Mouse (Mus musculus) spleen, adult 2 months (tissue): ENCODE measurements around the gene Med7. TPM values are rescaled to one million over a fixed set of nuclear protein-coding genes. Genes with fewer than 3 reads are reported as not detected.

Experiments used
- DNase-seq, 2 experiments: peaks; one replicate each; pipeline versions ENCODE4 v3.0.0 to v3.0.0-alpha.2; 2012 to 2021; ENCODE audit warnings: low spot score in 2 of 2, low read depth in 1 of 2
- H3K27ac ChIP-seq: fragments of 200-500 bp; 2 replicates; pipeline ENCODE4 v1.5.1; 2012; ENCODE audit warnings: low read length, inconsistent platforms; ENCODE audit not compliant: insufficient read depth
- H3K27me3 ChIP-seq: fragments of 200-500 bp; 2 replicates; pipeline ENCODE4 v1.6.1; 2012; ENCODE audit warnings: mild to moderate bottlenecking, moderate library complexity, low read length, inconsistent platforms; ENCODE audit not compliant: control insufficient read depth, insufficient read depth
- H3K36me3 ChIP-seq: fragments of 200-500 bp; 2 replicates; pipeline ENCODE4 v1.6.1; 2012; ENCODE audit warnings: mild to moderate bottlenecking, low read length, inconsistent platforms; ENCODE audit not compliant: control insufficient read depth, insufficient read depth
- H3K4me1 ChIP-seq: fragments of 200-500 bp; 2 replicates; pipeline ENCODE4 v1.6.1; 2011; ENCODE audit warnings: inconsistent platforms; ENCODE audit not compliant: control insufficient read depth, insufficient read depth, insufficient read length
- H3K4me3 ChIP-seq: fragments of 200-500 bp; 2 replicates; pipeline ENCODE4 v1.5.1; 2011; ENCODE audit warnings: mild to moderate bottlenecking, inconsistent platforms; ENCODE audit not compliant: insufficient read depth, insufficient read length; ENCODE audit errors: extremely low read depth
- CTCF ChIP-seq: fragments of 200-500 bp; IDR thresholded peaks from 2 replicates; pipeline ENCODE4 v1.5.1; 2011; ENCODE audit warnings: mild to moderate bottlenecking, inconsistent platforms; ENCODE audit not compliant: insufficient read depth, insufficient read length, insufficient replicate concordance; ENCODE audit errors: extremely low read depth
- POLR2A ChIP-seq: fragments of 200-500 bp; IDR thresholded peaks from 2 replicates; pipeline ENCODE4 v1.6.1; 2011; ENCODE audit warnings: low read depth, low read length, inconsistent platforms
- WGBS: fragments of 180-500 bp; shearing (Covaris S2); methylation state at CpG from one replicate; pipeline ENCODE4 v1.1.7; 2018; 5-methylcytosine and 5-hydroxymethylcytosine counted together
- polyA plus RNA-seq: library from polyadenylated mRNA; depleted of rRNA; stranded (reverse); fragments of >200 nt; gene quantifications from 2 replicates; pipeline ENCODE4 v1.2.3, GENCODE M21; 2012

Gene Med7
- polyA plus RNA-seq, 1 experiment = 14.7 TPM

GRCm38 (mm10) chr11:46441774-46442173 lies 5.0 kb downstream of the Med7 start:
- TF ChIP-seq CTCF (no peak), POLR2A (no peak)
- 34% methylated on average over 1 of the region's 1 CpGs for WGBS
- peaks cover 10% of the 10 kb centered on the region; the same call in 1 of the 2 replicates for H3K36me3 ChIP-seq

GRCm38 (mm10) chr11:46443152-46443551 lies 6.4 kb downstream of the Med7 start:
- Histone ChIP-seq H3K36me3 (peaks cover 10% of the 10 kb centered on the region; the same call in 1 of the 2 replicates), H3K4me1 (peaks cover 3% of the 10 kb centered on the region; the same call in 1 of the 2 replicates), H3K27me3 (no peaks in the 10 kb centered on the region), H3K4me3 (no peak overlapping the region), H3K27ac (no peak overlapping the region)
- WGBS = 72% methylated on average over 1 of the region's 1 CpGs
- TF ChIP-seq CTCF (peak; percentile 14; the same call in 1 of the 2 replicates), POLR2A (no peak)
- no peak for DNase-seq

More at GRCm38 (mm10) chr11:46441774-46442173, 5.0 kb downstream of the Med7 start:
- H3K27me3 ChIP-seq = no peaks in the 10 kb centered on the region
- no peak overlapping the region for H3K4me3 ChIP-seq
- DNase-seq = no peak
- H3K27ac ChIP-seq = no peak overlapping the region
- H3K4me1 ChIP-seq = 0 out of 2 replicates have a peak, but pooled peaks cover 3% of the 10 kb centered on the region

GRCm38 (mm10) chr11:46443979-46444378 lies 7.3 kb downstream of the Med7 start:
- no peak for TF ChIP-seq CTCF
- TF ChIP-seq POLR2A = no peak
- H3K4me1 ChIP-seq = peaks cover 5% of the 10 kb centered on the region; the same call in 1 of the 2 replicates
- WGBS = 75% methylated on average over 5 of the region's 5 CpGs
- H3K27ac ChIP-seq = no peak overlapping the region
- no peak overlapping the region for H3K4me3 ChIP-seq
- H3K36me3 ChIP-seq = peaks cover 10% of the 10 kb centered on the region; the same call in 1 of the 2 replicates
- no peaks in the 10 kb centered on the region for H3K27me3 ChIP-seq
- DNase-seq = no peak

- Histone ChIP-seq H3K27ac (no peak overlapping the region), H3K36me3 (peaks cover 3% of the 10 kb centered on the region; the same call in 1 of the 2 replicates), H3K4me3 (no peak overlapping the region), H3K27me3 (no peaks in the 10 kb centered on the region), H3K4me1 (peaks cover 12% of the 10 kb centered on the region; the same call in 1 of the 2 replicates)
- no peak for TF ChIP-seq CTCF
- TF ChIP-seq POLR2A = no peak
- no peak for DNase-seq
- 51% methylated on average over 6 of the region's 6 CpGs for WGBS
Measured at GRCm38 (mm10) chr11:46446150-46446549, 9.4 kb downstream of the Med7 start.

GRCm38 (mm10) chr11:46447644-46448484 lies 11.1 kb downstream of the Med7 start:
- TF ChIP-seq POLR2A (no peak; the same call in 1 of the 2 replicates), CTCF (no peak)
- Histone ChIP-seq H3K27ac (peak overlapping the region; percentile 74), H3K4me3 (peak overlapping the region; percentile 28; the same call in 1 of the 2 replicates), H3K27me3 (no peaks in the 10 kb centered on the region), H3K4me1 (peaks cover 12% of the 10 kb centered on the region; the same call in 1 of the 2 replicates), H3K36me3 (peaks cover 1% of the 10 kb centered on the region; the same call in 1 of the 2 replicates)
- 9% methylated on average over 13 of the region's 13 CpGs for WGBS
- peak in 1 of 2 experiments; percentile 52 for DNase-seq

- 56% methylated on average over 11 of the region's 11 CpGs for WGBS
- peaks cover 14% of the 10 kb centered on the region; the same call in 1 of the 2 replicates for H3K4me1 ChIP-seq
- H3K27me3 ChIP-seq = no peaks in the 10 kb centered on the region
- H3K4me3 ChIP-seq = no peak overlapping the region
- H3K27ac ChIP-seq = no peak overlapping the region
- no peaks in the 10 kb centered on the region for H3K36me3 ChIP-seq
- no peak for TF ChIP-seq POLR2A
- no peak for TF ChIP-seq CTCF
- DNase-seq = no peak
Measured at GRCm38 (mm10) chr11:46449461-46450080, 12.8 kb downstream of the Med7 start.
